In the genomic region with DNA sequence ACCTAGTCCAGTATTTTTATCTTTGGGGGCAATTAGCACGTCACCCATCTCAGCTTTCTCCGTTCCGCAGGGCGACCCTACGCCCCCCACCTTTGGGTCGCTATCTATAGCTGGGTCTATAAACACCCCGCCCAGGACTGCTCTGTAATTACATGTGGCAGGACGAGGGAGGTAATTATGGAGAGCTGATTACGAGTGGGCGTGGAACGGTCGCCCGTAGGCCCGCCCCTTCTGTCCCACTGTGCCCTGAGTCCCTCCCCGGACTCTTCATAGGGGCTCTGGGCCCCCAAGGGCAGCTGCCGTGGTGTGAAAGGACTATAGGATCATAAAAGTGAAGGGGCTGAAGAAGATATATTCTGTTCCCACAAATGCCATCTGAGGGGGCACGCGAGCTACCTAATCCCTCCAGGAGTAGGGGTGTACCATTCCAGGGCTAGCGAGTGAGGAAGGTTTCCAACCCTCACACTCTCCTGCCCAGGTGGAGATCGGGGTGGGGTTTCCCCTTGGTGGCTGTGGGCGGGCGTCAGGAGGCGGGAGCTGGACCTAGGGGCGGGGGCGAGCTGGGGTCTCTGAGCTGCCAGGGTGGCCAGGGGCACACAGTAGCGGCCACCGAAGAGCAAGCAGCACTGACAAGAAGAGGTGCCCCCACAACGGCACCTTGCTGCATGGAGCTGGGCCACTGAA, we compare ENCODE assay signal across 9 mouse cellular contexts. TPM values are rescaled to one million over a fixed set of nuclear protein-coding genes. Genes with fewer than 3 reads are reported as not detected.
DNase-seq lines count a peak whose midpoint lies in the region; ATAC-seq and TF ChIP-seq lines count a peak whose summit lies in the region.
"Had no signal": no experiment of that assay in that cellular context is flagged by ENCODE, and none has a peak within 500 bp of the region (broad histone marks: within the 10 kb centered on the region; RNA-seq: fewer than 3 reads in every experiment).

A gene (plus strand): TSS at position 560 of the 684 bp plus-strand sequence.

- H3K4me3 ChIP-seq in gastrocnemius, adult 2 months = peak within 1 kb of the TSS; percentile 57
- H3K4me3 ChIP-seq in ES-E14 (ENCODE audit: insufficient read depth in 1 of 2, low read depth in 1 of 2, low read length in 2 of 2, poor library complexity in 1 of 2, severe bottlenecking in 1 of 2) = peak within 1 kb of the TSS in 1 of 2 experiments; percentile 33; a peak in 1 of 4 replicates
- peak within 1 kb of the TSS; percentile 2 for H3K4me3 ChIP-seq in forebrain, embryonic 11.5 days (ENCODE audit: low read depth, low read length)
- H3K4me3 ChIP-seq in midbrain, embryonic 13.5 days (replicated peaks) = peak within 1 kb of the TSS; percentile 11
- H3K4me3 ChIP-seq: heart, adult 2 months had no signal

- intact Hi-C loops in gastrocnemius, adult 2 months (cut with DNase I) = loop anchor here (5.0 kb wide), 1 partner anchor 68 kb away; no protein-coding TSS in a partner anchor

- peak; percentile 49 for DNase-seq in gastrocnemius, adult 2 months
- no peak for DNase-seq in gastrocnemius, adult 8-10 months (ENCODE audit: low spot score in 2 of 2)
- DNase-seq in ES-E14 (ENCODE audit: low read depth, low spot score) = no peak
- no peak for DNase-seq in forebrain, embryonic 11.5 days (ENCODE audit: low spot score)
- peak; percentile 43 to 52 for DNase-seq in layer of hippocampus, postnatal 10 days (ENCODE audit: low spot score in 2 of 2)
- DNase-seq in right cerebral cortex, postnatal 25 days = no peak
- DNase-seq in testis, postnatal 14 days (ENCODE audit: low spot score) = no peak

- TF ChIP-seq CTCF in gastrocnemius, adult 2 months (IDR thresholded peaks at IDR 0.05) = no peak

- H3K9ac ChIP-seq in ES-E14 (ENCODE audit: insufficient read depth, low read depth, low read length, poor library complexity, severe bottlenecking) = 0 out of 2 replicates have a peak within 1 kb of the TSS, but pooled peaks have one; percentile 8
- peak within 1 kb of the TSS; percentile 1 for H3K9ac ChIP-seq in forebrain, embryonic 11.5 days (ENCODE audit: low read length)
- H3K9ac ChIP-seq in midbrain, embryonic 13.5 days (replicated peaks) = peak within 1 kb of the TSS; percentile 37

- 10% methylated on average over 28 of the region's 28 CpGs for WGBS in forebrain, embryonic 11.5 days
- WGBS in midbrain, embryonic 13.5 days = 11% methylated on average over 28 of the region's 28 CpGs

- peak within 1 kb of the TSS; percentile 52 for H3K4me2 ChIP-seq in forebrain, embryonic 11.5 days (ENCODE audit: low read depth, low read length, severe bottlenecking)
- H3K4me2 ChIP-seq in midbrain, embryonic 13.5 days (replicated peaks) = peak within 1 kb of the TSS; percentile 52

- H3K9me3 ChIP-seq in ES-E14 (ENCODE audit: control insufficient read depth, insufficient read depth, low read depth, low read length) = no peaks in the 10 kb centered on the region
- H3K9me3 ChIP-seq in forebrain, embryonic 11.5 days (ENCODE audit: control insufficient read depth, low read length) = no peaks in the 10 kb centered on the region
- no peaks in the 10 kb centered on the region for H3K9me3 ChIP-seq in midbrain, embryonic 13.5 days

- peak; percentile 68 for ATAC-seq in forebrain, embryonic 11.5 days (replicated peaks; ENCODE audit: low FRiP score)
- peak; percentile 61 for ATAC-seq in midbrain, embryonic 13.5 days

- peaks cover 0 to 8% of the 10 kb centered on the region in 2 experiments; a peak in 1 of 4 replicates for H3K4me1 ChIP-seq in ES-E14 (ENCODE audit: control insufficient read depth in 2 of 2, insufficient read depth in 2 of 2, low read length in 2 of 2, poor library complexity in 1 of 2)
- H3K4me1 ChIP-seq in forebrain, embryonic 11.5 days (replicated peaks; ENCODE audit: control insufficient read depth, insufficient read depth, low read length) = peaks cover 19% of the 10 kb centered on the region
- peaks cover 32% of the 10 kb centered on the region for H3K4me1 ChIP-seq in midbrain, embryonic 13.5 days (replicated peaks)

- in situ Hi-C loops in ES-E14 (cut with MboI; ENCODE audit: low sequenced_read_pairs in 2 of 2, unreplicated experiment in 2 of 2) = no loop called here

- H3K36me3 ChIP-seq in ES-E14 (ENCODE audit: control insufficient read depth, insufficient read depth, low read length, poor library complexity, severe bottlenecking) = peaks cover 31% of the 10 kb centered on the region
- H3K36me3 ChIP-seq in forebrain, embryonic 11.5 days (ENCODE audit: control insufficient read depth, insufficient read depth, low read length) = peaks cover 14% of the 10 kb centered on the region; the same call in 1 of the 2 replicates
- H3K36me3 ChIP-seq in midbrain, embryonic 13.5 days = peaks cover 39% of the 10 kb centered on the region

- H3K27me3 ChIP-seq in forebrain, embryonic 11.5 days (ENCODE audit: control insufficient read depth, insufficient read depth, low read length) = no peaks in the 10 kb centered on the region
- H3K27me3 ChIP-seq in midbrain, embryonic 13.5 days = no peaks in the 10 kb centered on the region

- H3K27ac ChIP-seq in gastrocnemius, adult 2 months = peak within 1 kb of the TSS; percentile 81
- no peak within 1 kb of the TSS for H3K27ac ChIP-seq in ES-E14 (ENCODE audit: insufficient read depth, low read depth, low read length, poor library complexity, severe bottlenecking)
- no peak within 1 kb of the TSS for H3K27ac ChIP-seq in forebrain, embryonic 11.5 days (ENCODE audit: low read depth, low read length)
- H3K27ac ChIP-seq in midbrain, embryonic 13.5 days = 0 out of 2 replicates have a peak within 1 kb of the TSS, but pooled peaks have one; percentile 25
- H3K27ac ChIP-seq: heart, adult 2 months had no signal

TF ChIP-seq in ES-E14, 5 proteins besides CTCF, POLR2A, EP300 and RAD21:
- TF ChIP-seq CHD2 (IDR thresholded peaks at IDR 0.05; ENCODE audit: low read depth, low read length) (no peak), ZNF384 (IDR thresholded peaks at IDR 0.05; ENCODE audit: low read depth, low read length) (no peak), ZC3H11A (IDR thresholded peaks at IDR 0.05; ENCODE audit: borderline replicate concordance, low read depth, low read length) (no peak), HCFC1 (IDR thresholded peaks at IDR 0.05; ENCODE audit: borderline replicate concordance, insufficient read depth, low read length) (no peak), MAFK (IDR thresholded peaks at IDR 0.05; ENCODE audit: insufficient read depth, low read depth, low read length) (no peak)
TF ChIP-seq in ES-E14: peak in this region for 0.

RNA-seq across cellular contexts. Expression of the gene that starts here (rescaled TPM):
- 1 to 10 TPM; 3.0 to 9.6 TPM for total RNA-seq in gastrocnemius, adult 2 months (2021)
- 1 to 10 TPM; 2.5 to 4.8 (median 3.9) TPM for total RNA-seq in gastrocnemius, adult 8-10 months (2022)
- total RNA-seq in ES-E14 (2012; rRNA removed) = 1.3 and 1.4 TPM in 2 replicates
- polyA plus RNA-seq in forebrain, embryonic 11.5 days (2014; fragmentation: Nextera tagmentation; extraction: Ambion mirVana) = 1.3 and 1.7 TPM in 2 replicates
- total RNA-seq in layer of hippocampus, postnatal 10 days (2021) = 10 to 100 TPM; 14.5 to 22.0 TPM
- polyA plus RNA-seq in midbrain, embryonic 13.5 days (2015; fragmentation: Nextera tagmentation; extraction: Ambion mirVana) = 2.1 and 2.5 TPM in 2 replicates

Comparison
In these comparisons a context has a peak if more than half of its experiments do, and no peak if none do; other contexts are left out.
1. DNase-seq: peak in gastrocnemius, adult 2 months (single experiment) and layer of hippocampus, postnatal 10 days (2 of 2); none in gastrocnemius, adult 8-10 months (0 of 2), ES-E14 (single experiment), forebrain, embryonic 11.5 days (single experiment), right cerebral cortex, postnatal 25 days (single experiment) and testis, postnatal 14 days (single experiment).
2. H3K27ac ChIP-seq: peak in gastrocnemius, adult 2 months (single experiment) and midbrain, embryonic 13.5 days (single experiment); none in ES-E14 (single experiment) and forebrain, embryonic 11.5 days (single experiment).
3. Peak in every context shown above with its lines, with median percentiles within 50 percentile points of each other: H3K9ac ChIP-seq.